Mouse (Mus musculus) heart, adult 2 months (tissue): ENCODE measurements around the gene Asb2.

Source experiments
- CTCF ChIP-seq: fragments of 200-600 bp; IDR thresholded peaks from 2 replicates; pipeline ENCODE4 v1.8.1; 2022; ENCODE audit warnings: antibody characterized with exemption, mild to moderate bottlenecking, moderate library complexity
- POLR2A ChIP-seq: fragments of 200-500 bp; IDR thresholded peaks from 2 replicates; pipeline ENCODE4 v1.6.1; 2011; ENCODE audit warnings: mild to moderate bottlenecking, low read depth, low read length, control low read depth; ENCODE audit not compliant: insufficient read depth

GRCm38 (mm10) chr12:103328448-103329191, 27.2 kb downstream of the Asb2 start:
- peak; percentile 59; the same call in 1 of the 2 replicates for TF ChIP-seq POLR2A
- no peak for TF ChIP-seq CTCF
